Mouse (Mus musculus) myocyte (in vitro differentiated cells): ENCODE data around the gene Glrb. TPM values are rescaled to one million over a fixed set of nuclear protein-coding genes. Genes with fewer than 3 reads are reported as not detected.

Experiments used
- H3K27me3 ChIP-seq: one replicate; pipeline ENCODE4 v1.6.1; 2011; ENCODE audit not compliant: control insufficient read depth, insufficient read depth, insufficient read length
- H3K36me3 ChIP-seq: one replicate; pipeline ENCODE4 v1.6.1; 2011; ENCODE audit not compliant: control insufficient read depth, insufficient read depth
- H3K4me2 ChIP-seq: one replicate; pipeline ENCODE4 v1.6.1; 2011; ENCODE audit warnings: low read depth, control low read depth
- H3K4me3 ChIP-seq: one replicate; pipeline ENCODE4 v1.5.1; 2011; ENCODE audit warnings: mild to moderate bottlenecking, control low read depth, moderate library complexity
- H3K79me2 ChIP-seq: one replicate; pipeline ENCODE4 v1.6.1; 2011; ENCODE audit not compliant: control insufficient read depth, insufficient read depth
- H3ac ChIP-seq: one replicate; pipeline ENCODE4 v1.6.1; 2011; ENCODE audit not compliant: control insufficient read depth, insufficient read length
- CEBPB ChIP-seq: IDR thresholded peaks from 2 replicates; pipeline ENCODE4 v1.6.1; 2011; ENCODE audit warnings: mild to moderate bottlenecking, moderate library complexity; ENCODE audit not compliant: poor library complexity, insufficient read depth, severe bottlenecking
- E2F4 ChIP-seq: IDR thresholded peaks from one replicate; pipeline ENCODE4 v1.6.1; 2011; ENCODE audit warnings: mild to moderate bottlenecking, control low read depth, moderate library complexity; ENCODE audit not compliant: insufficient read depth
- MAX ChIP-seq: IDR thresholded peaks from one replicate; pipeline ENCODE4 v1.6.1; 2011; ENCODE audit warnings: low read depth, mild to moderate bottlenecking, control low read depth
- MYOD1 ChIP-seq, 3 experiments: IDR thresholded peaks; one replicate each; pipeline ENCODE4 v1.6.1; 2011; ENCODE audit warnings: control low read depth in 2 of 3, low read depth in 2 of 3, mild to moderate bottlenecking in 2 of 3, moderate library complexity in 1 of 3; ENCODE audit not compliant: insufficient read length in 2 of 3, control insufficient read depth in 1 of 3
- MYOG ChIP-seq, 3 experiments: IDR thresholded peaks; one replicate each; pipeline ENCODE4 v1.6.1; 2011; ENCODE audit warnings: control low read depth in 2 of 3, low read depth in 2 of 3, mild to moderate bottlenecking in 2 of 3; ENCODE audit not compliant: insufficient read length in 2 of 3, control insufficient read depth in 1 of 3, insufficient read depth in 1 of 3
- POLR2A ChIP-seq: IDR thresholded peaks from one replicate; pipeline ENCODE4 v1.6.1; 2011; ENCODE audit warnings: low read depth, mild to moderate bottlenecking, control low read depth, moderate library complexity; ENCODE audit not compliant: insufficient read length
- POLR2AphosphoS2 ChIP-seq: IDR thresholded peaks from one replicate; pipeline ENCODE4 v1.6.1; 2011; ENCODE audit warnings: low read depth, control low read depth; ENCODE audit not compliant: insufficient read length
- REST ChIP-seq: IDR thresholded peaks from one replicate; pipeline ENCODE4 v1.6.1; 2011; ENCODE audit warnings: mild to moderate bottlenecking, control low read depth, moderate library complexity; ENCODE audit not compliant: insufficient read depth, insufficient read length
- SRF ChIP-seq: IDR thresholded peaks from one replicate; pipeline ENCODE4 v1.6.1; 2011; ENCODE audit warnings: low read depth; ENCODE audit not compliant: control insufficient read depth, insufficient read length
- TCF12 ChIP-seq: IDR thresholded peaks from one replicate; pipeline ENCODE4 v1.6.1; 2011; ENCODE audit warnings: mild to moderate bottlenecking, control low read depth; ENCODE audit not compliant: poor library complexity, insufficient read depth, severe bottlenecking
- TCF3 ChIP-seq: IDR thresholded peaks from one replicate; pipeline ENCODE4 v1.6.1; 2011; ENCODE audit warnings: low read depth, control low read depth; ENCODE audit not compliant: insufficient read length
- USF1 ChIP-seq: IDR thresholded peaks from one replicate; pipeline ENCODE4 v1.6.1; 2011; ENCODE audit warnings: low read depth, mild to moderate bottlenecking, control low read depth, moderate library complexity
- polyA plus RNA-seq: library from polyadenylated mRNA; unstranded; fragments of >200 nt; fragmentation: generic; extraction: Trizol; gene quantifications from one replicate; pipeline ENCODE4 v1.2.1, GENCODE M21; 2012; ENCODE audit warnings: missing spikeins

The Glrb gene
- polyA plus RNA-seq, 1 experiment: 3.4 TPM

DNA sequence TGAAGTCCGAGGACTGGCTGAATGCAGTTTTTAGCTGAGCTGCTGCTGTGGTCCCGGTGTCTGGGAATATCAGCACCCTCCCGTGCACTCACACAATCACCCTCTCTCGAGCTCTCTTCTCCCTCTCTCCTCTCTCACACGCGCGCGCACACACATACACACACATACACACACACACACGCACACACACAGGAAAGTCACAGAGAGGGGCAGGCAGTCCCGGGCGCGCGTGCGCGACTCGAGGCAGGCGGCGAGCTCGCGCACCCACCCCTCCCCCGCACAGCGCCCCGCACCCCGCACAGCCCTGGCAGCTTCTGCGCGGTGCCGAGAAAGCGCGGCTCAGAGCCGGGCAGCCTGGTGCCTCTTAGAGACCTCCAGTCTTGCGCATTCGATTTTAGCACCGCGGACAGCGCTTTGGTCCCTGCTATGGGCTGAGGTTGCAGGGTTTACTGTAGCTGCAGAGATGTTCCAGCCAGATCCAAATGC is 110.8 kb downstream of the Glrb start, which contains the start of gene Gria2:
TSS of gene Gria2 (minus strand) at position 240 of the 486 bp plus-strand sequence.
- Histone ChIP-seq H3ac (no peak within 1 kb of the TSS), H3K27me3 (peaks cover 23% of the 10 kb centered on the region), H3K79me2 (no peaks in the 10 kb centered on the region), H3K4me3 (no peak within 1 kb of the TSS), H3K4me2 (no peak within 1 kb of the TSS), H3K36me3 (no peaks in the 10 kb centered on the region)
- TF ChIP-seq TCF12 (no peak), POLR2AphosphoS2 (no peak), REST (peak; percentile 94), MYOD1 (IDR thresholded peaks at IDR 0.05; ENCODE audit: control insufficient read depth in 1 of 3, insufficient read length in 2 of 3, low read depth in 2 of 3) (no peak)

- H3ac ChIP-seq: no peak overlapping the region
- no peak overlapping the region for H3K4me3 ChIP-seq
- H3K79me2 ChIP-seq: no peaks in the 10 kb centered on the region
- H3K27me3 ChIP-seq: peaks cover 23% of the 10 kb centered on the region
- H3K36me3 ChIP-seq: no peaks in the 10 kb centered on the region
- TF ChIP-seq MYOG (IDR thresholded peaks at IDR 0.05; ENCODE audit: control insufficient read depth in 1 of 3, insufficient read depth in 1 of 3, insufficient read length in 2 of 3, low read depth in 2 of 3): no peak
- TF ChIP-seq TCF3: no peak
- no peak for TF ChIP-seq REST
- no peak for TF ChIP-seq CEBPB
- no peak for TF ChIP-seq POLR2AphosphoS2
- TF ChIP-seq MAX: no peak
- TF ChIP-seq E2F4: no peak
- TF ChIP-seq USF1: no peak
- TF ChIP-seq SRF: no peak
- no peak for TF ChIP-seq POLR2A
- TF ChIP-seq MYOD1 (IDR thresholded peaks at IDR 0.05; ENCODE audit: control insufficient read depth in 1 of 3, insufficient read length in 2 of 3, low read depth in 2 of 3): no peak
- no peak for TF ChIP-seq TCF12
- no peak overlapping the region for H3K4me2 ChIP-seq
These were observed 111.6 kb downstream of the Glrb start for GRCm38 (mm10) chr3:80801827-80802310.

GRCm38 (mm10) chr3:80800995-80801826 is 112.2 kb downstream of the Glrb start:
- Histone ChIP-seq H3K79me2 (no peaks in the 10 kb centered on the region), H3K27me3 (peaks cover 23% of the 10 kb centered on the region), H3K36me3 (no peaks in the 10 kb centered on the region), H3K4me3 (no peak overlapping the region), H3ac (no peak overlapping the region), H3K4me2 (no peak overlapping the region)
- no peak for TF ChIP-seq REST
- TF ChIP-seq USF1: no peak
- no peak for TF ChIP-seq TCF12
- TF ChIP-seq TCF3: no peak
- TF ChIP-seq E2F4: no peak
- TF ChIP-seq POLR2A: no peak
- no peak for TF ChIP-seq MAX
- TF ChIP-seq POLR2AphosphoS2: no peak
- TF ChIP-seq SRF: no peak
- no peak for TF ChIP-seq MYOG (IDR thresholded peaks at IDR 0.05; ENCODE audit: control insufficient read depth in 1 of 3, insufficient read depth in 1 of 3, insufficient read length in 2 of 3, low read depth in 2 of 3)
- no peak for TF ChIP-seq CEBPB
- no peak for TF ChIP-seq MYOD1 (IDR thresholded peaks at IDR 0.05; ENCODE audit: control insufficient read depth in 1 of 3, insufficient read length in 2 of 3, low read depth in 2 of 3)

GRCm38 (mm10) chr3:80800299-80800994 is 113.0 kb downstream of the Glrb start:
- H3ac ChIP-seq: no peak overlapping the region
- no peaks in the 10 kb centered on the region for H3K36me3 ChIP-seq
- H3K4me2 ChIP-seq: peak overlapping the region; percentile 12
- TF ChIP-seq TCF3: no peak
- no peak for TF ChIP-seq REST
- TF ChIP-seq USF1: no peak
- TF ChIP-seq CEBPB: no peak
- TF ChIP-seq MAX: no peak
- no peak for TF ChIP-seq POLR2A
- no peak for TF ChIP-seq SRF
- TF ChIP-seq E2F4: no peak
- TF ChIP-seq TCF12: no peak
- no peak for TF ChIP-seq MYOG (IDR thresholded peaks at IDR 0.05; ENCODE audit: control insufficient read depth in 1 of 3, insufficient read depth in 1 of 3, insufficient read length in 2 of 3, low read depth in 2 of 3)
- no peak for TF ChIP-seq POLR2AphosphoS2
- H3K79me2 ChIP-seq: no peaks in the 10 kb centered on the region
- H3K27me3 ChIP-seq: peaks cover 23% of the 10 kb centered on the region
- no peak overlapping the region for H3K4me3 ChIP-seq
